7 mouse cellular contexts compared by ENCODE assay signal in the genomic region with DNA sequence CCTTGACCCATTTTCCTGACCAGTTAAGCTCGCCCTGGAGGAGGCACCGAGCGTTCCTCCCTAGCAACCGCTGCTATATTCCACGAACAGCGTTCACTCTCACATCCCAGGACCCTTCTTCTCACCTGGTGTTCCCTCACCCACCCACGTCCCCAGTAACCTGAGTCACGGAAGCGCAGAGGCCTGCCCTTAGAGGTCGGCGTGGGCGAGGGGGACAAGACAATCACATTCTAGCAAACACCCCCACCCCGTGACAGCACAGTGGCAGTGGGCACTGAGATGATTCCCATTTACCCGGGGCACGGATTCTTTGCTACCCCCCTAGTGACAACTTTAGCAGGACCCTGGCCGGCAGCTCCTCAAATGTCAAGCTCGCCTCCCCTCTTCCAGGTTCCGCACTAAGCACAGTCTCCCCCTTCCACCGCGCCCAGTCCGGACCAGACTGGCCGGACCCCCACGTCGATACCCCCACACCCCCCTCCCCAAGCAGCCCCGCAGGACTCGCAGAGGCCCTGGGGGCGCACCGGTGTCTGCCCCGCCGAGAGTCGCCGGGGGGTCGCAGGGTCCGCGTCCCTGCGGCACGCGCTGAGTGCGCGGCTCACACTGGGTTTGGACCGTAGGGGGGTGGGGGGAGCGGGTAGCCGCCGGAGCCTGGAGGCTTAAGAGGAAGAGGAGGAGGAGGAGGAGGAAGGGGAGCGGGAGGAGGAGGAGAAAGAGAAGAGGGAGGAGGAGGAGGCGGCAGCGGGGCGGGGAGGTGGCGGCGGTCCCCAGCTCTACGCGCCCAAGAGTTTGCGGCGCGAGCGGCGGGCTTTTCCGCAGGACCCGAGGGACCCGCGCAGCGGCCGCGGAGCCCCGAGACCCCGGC. TPM values are rescaled to one million over a fixed set of nuclear protein-coding genes. Genes with fewer than 3 reads are reported as not detected.
DNase-seq lines count a peak whose midpoint lies in the region; ATAC-seq and TF ChIP-seq lines count a peak whose summit lies in the region.

A gene (plus strand): TSS at position 735 of the 865 bp plus-strand sequence.

- no peak for DNase-seq in spleen, adult 2 months (ENCODE audit: low read depth in 1 of 2, low spot score in 2 of 2)
- no peak for DNase-seq in spleen, postnatal 10 days (ENCODE audit: low spot score in 2 of 2)
- DNase-seq in embryonic facial prominence, embryonic 11.5 days (ENCODE audit: low spot score) = peak; percentile 35
- peak; percentile 48 for DNase-seq in heart, postnatal 4 days
- peak; percentile 15 for DNase-seq in left cerebral cortex, postnatal 4 days
- peak; percentile 47 for DNase-seq in naive thymus-derived CD4-positive, alpha-beta T cell, adult 2 months (ENCODE audit: low read depth)
- peak; percentile 25 for DNase-seq in yolk sac, embryonic 10.5 days (ENCODE audit: low spot score)

- TF ChIP-seq CTCF in spleen, adult 2 months (IDR thresholded peaks at IDR 0.05; ENCODE audit: extremely low read depth, insufficient read depth, insufficient read length, insufficient replicate concordance) = no peak

- peak within 1 kb of the TSS; percentile 59 for H3K9ac ChIP-seq in embryonic facial prominence, embryonic 11.5 days (replicated peaks; ENCODE audit: low read length)

- H3K4me3 ChIP-seq in spleen, adult 2 months (ENCODE audit: extremely low read depth, insufficient read depth, insufficient read length) = peak within 1 kb of the TSS; percentile 51
- H3K4me3 ChIP-seq in embryonic facial prominence, embryonic 11.5 days (ENCODE audit: low read depth, low read length) = peak within 1 kb of the TSS; percentile 72

- H3K9me3 ChIP-seq in embryonic facial prominence, embryonic 11.5 days (replicated peaks; ENCODE audit: control insufficient read depth, low read length) = no peaks in the 10 kb centered on the region

- H3K36me3 ChIP-seq in spleen, adult 2 months (ENCODE audit: control insufficient read depth, insufficient read depth, low read length) = no peaks in the 10 kb centered on the region
- no peaks in the 10 kb centered on the region for H3K36me3 ChIP-seq in embryonic facial prominence, embryonic 11.5 days (replicated peaks; ENCODE audit: control insufficient read depth, insufficient read depth, low read depth, low read length)

- H3K27ac ChIP-seq in spleen, adult 2 months (ENCODE audit: insufficient read depth, low read length) = no peak within 1 kb of the TSS
- no peak within 1 kb of the TSS for H3K27ac ChIP-seq in embryonic facial prominence, embryonic 11.5 days (replicated peaks; ENCODE audit: low read depth, low read length)

- TF ChIP-seq POLR2A in spleen, adult 2 months (IDR thresholded peaks at IDR 0.05; ENCODE audit: low read depth, low read length) = no peak

- H3K4me2 ChIP-seq in embryonic facial prominence, embryonic 11.5 days (ENCODE audit: low read depth, low read length) = peak within 1 kb of the TSS; percentile 100

- peaks cover 3% of the 10 kb centered on the region; the same call in 1 of the 2 replicates for H3K4me1 ChIP-seq in spleen, adult 2 months (ENCODE audit: control insufficient read depth, insufficient read depth, insufficient read length)
- no peaks in the 10 kb centered on the region; the same call in 1 of the 2 replicates for H3K4me1 ChIP-seq in embryonic facial prominence, embryonic 11.5 days (ENCODE audit: control insufficient read depth, insufficient read depth, low read length)

- 2% methylated on average over 55 of the region's 66 CpGs for WGBS in spleen, adult 2 months
- WGBS in embryonic facial prominence, embryonic 11.5 days = under 1% methylated on average over 47 of the region's 66 CpGs

- intact Hi-C loops in left cerebral cortex, postnatal 4 days (cut with DNase I) = loop anchor here (5.0 to 10.0 kb wide), 2 partner anchors 122 to 181 kb away; no protein-coding TSS in a partner anchor

- H3K27me3 ChIP-seq in spleen, adult 2 months (ENCODE audit: control insufficient read depth, insufficient read depth, low read length) = peaks cover 23% of the 10 kb centered on the region
- peaks cover 39% of the 10 kb centered on the region for H3K27me3 ChIP-seq in embryonic facial prominence, embryonic 11.5 days (ENCODE audit: control insufficient read depth, insufficient read depth, low read length)

- ATAC-seq in embryonic facial prominence, embryonic 11.5 days (replicated peaks; ENCODE audit: insufficient number of reproducible peaks, low FRiP score, low TSS enrichment, low read depth) = peak; percentile 50; the same call in 1 of the 2 replicates

RNA-seq across cellular contexts. Expression of the gene that starts here (rescaled TPM):
- polyA plus RNA-seq in spleen, adult 2 months (2012; rRNA removed) = 0.91 and 1.9 TPM in 2 replicates
- 0.06 and 0.24 TPM in 2 replicates for polyA plus RNA-seq in embryonic facial prominence, embryonic 11.5 days (2014; fragmentation: Nextera tagmentation; extraction: Ambion mirVana)
- 10 to 100 TPM; 11.1 to 13.5 TPM for total RNA-seq in heart, postnatal 4 days (2021)
- 10 to 100 TPM; 36.5 to 38.2 TPM for total RNA-seq in left cerebral cortex, postnatal 4 days (2021)

Comparison
In these comparisons a context has a peak if more than half of its experiments do, and no peak if none do; other contexts are left out.
1. Peak in DNase-seq, ATAC-seq, H3K4me3 ChIP-seq, H3K9ac ChIP-seq and H3K4me2 ChIP-seq in embryonic facial prominence, embryonic 11.5 days; RNA of the gene not detected or under 1 TPM.
2. DNase-seq: peak in heart, postnatal 4 days (single experiment), left cerebral cortex, postnatal 4 days (single experiment), naive thymus-derived CD4-positive, alpha-beta T cell, adult 2 months (single experiment) and yolk sac, embryonic 10.5 days (single experiment); none in spleen, adult 2 months (0 of 2) and spleen, postnatal 10 days (0 of 2).